Mouse (Mus musculus): ENCODE results near the gene Fbln2. TPM values are rescaled to one million over a fixed set of nuclear protein-coding genes. Genes with fewer than 3 reads are reported as not detected.

The Fbln2 gene
- polyA plus RNA-seq, 1 experiment, result not detected

DNA sequence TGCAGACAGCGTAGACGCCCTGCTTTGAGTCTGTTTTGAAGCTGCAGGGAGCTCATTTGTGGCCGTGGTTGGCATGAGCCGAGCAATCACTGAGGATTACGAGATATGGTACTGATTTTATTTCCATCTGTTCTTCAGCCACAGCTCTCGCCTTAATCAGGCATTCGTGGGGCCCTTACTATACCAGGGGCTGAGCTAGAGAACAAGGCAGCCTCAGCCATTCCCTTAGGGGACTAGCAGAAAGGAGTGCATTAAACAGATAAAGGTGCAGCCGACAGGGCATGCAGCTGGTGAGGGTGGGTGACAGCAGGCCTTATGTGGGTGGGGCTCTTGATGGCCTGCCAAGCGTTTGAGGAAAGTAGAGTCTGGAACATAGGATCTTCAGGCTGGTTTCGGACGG, 23.8 kb downstream of the Fbln2 start:
- TF ChIP-seq GATA1 (IDR thresholded peaks at IDR 0.05; ENCODE audit: low read length), result no peak

DNA sequence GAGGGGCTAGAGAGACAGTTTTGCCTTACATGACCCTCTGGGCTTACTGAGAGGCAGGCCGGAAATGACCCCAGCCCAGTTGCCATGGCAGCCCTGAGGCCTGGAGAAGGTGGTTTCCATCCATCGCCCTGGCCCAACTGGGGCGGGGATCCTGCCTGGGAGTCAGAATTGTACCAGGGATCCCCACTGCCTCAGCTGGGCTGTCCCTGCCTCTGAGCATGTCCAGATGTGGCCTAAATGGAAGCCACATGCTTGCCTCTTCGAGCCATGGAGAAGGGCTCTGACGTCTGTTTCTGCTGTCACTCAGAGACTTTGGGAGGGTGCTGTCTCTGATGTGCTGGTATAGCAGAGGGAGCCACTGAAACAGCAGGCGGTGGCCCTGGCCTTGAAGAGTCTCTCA, 24.2 kb downstream of the Fbln2 start:
- TF ChIP-seq GATA1 (IDR thresholded peaks at IDR 0.05; ENCODE audit: low read length), result no peak

DNA sequence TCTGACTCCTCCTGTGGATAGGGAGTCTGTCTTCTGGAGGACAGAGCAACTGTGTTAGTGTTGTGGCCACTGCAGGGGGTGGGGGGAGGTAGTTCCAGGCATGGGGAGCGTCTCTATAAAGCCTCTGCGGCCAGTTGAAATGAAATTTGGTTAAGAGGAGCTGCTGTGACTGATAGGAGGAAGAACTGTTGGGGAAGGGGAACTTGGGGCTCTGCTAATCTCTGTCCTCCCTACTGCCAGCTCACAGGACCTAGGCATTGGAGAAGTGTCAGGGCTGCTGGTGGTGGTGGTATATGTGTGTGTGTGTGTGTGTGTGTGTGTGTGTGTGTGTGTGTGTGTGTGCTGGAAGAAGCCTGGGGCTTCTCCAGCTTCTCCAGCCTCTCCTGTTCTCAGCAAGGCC, 25.0 kb downstream of the Fbln2 start:
- TF ChIP-seq GATA1 (IDR thresholded peaks at IDR 0.05; ENCODE audit: low read length), result no peak

DNA sequence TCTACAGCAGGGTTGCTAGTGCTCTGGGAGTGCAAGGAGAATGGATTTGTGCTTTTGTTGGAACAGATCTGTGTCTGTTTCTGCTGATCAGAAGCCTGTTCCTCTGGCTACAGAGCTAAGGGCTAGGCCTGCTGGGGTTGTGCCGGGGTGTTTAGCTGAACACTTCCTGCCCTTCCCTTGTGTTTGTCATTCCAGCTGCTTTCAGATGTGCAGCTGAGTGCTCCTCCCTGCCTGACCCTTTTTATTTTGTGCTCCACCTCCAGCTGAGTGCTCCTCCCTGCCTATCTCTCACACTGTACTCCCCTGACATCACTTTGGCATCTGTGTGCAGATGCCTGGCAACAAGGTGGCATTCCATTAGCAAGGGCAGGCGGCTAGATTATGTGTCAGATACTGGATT, 28.3 kb downstream of the Fbln2 start:
- no peak for TF ChIP-seq GATA1 (IDR thresholded peaks at IDR 0.05; ENCODE audit: low read length)

DNA sequence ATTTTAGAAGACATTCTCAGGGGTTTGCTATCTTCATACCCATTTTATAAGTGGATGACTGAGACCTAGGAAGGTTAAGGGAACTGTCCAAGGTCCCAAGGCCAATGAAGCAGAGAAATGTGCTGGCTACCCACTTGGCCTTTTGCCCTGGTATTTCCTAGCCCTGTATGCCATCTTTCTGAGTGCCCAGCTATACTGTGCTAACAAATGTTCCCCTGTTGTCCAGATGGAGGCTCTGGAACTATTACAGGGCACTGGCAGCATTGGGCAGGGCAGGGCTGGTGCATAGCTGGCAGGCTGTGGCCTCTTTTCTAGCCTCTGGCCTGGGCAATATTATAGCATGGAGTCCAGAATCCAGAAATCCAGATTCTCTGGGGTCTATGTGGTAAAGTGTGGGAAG, 28.7 kb downstream of the Fbln2 start:
- no peak for TF ChIP-seq GATA1 (IDR thresholded peaks at IDR 0.05; ENCODE audit: low read length)

DNA sequence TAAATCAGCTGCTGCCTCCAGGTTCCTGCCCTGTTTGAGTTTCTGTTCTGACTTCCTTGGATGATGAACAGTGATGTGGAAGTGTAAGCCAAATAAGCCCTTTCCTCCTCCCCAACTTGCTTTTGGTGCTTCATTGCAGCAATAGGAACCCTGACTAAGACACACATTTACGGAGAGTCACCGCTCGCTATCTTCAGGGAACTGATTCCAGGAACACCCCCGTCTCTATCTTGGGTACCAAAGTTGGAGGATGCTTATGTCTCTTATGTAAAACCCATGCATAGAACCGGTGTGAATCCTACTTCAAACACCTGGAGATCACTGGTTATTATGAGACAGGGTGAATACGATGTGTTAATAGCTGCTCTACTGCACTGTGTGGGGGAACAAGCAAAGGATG, 31.1 kb downstream of the Fbln2 start:
- no peak for TF ChIP-seq GATA1 (IDR thresholded peaks at IDR 0.05; ENCODE audit: low read length)

DNA sequence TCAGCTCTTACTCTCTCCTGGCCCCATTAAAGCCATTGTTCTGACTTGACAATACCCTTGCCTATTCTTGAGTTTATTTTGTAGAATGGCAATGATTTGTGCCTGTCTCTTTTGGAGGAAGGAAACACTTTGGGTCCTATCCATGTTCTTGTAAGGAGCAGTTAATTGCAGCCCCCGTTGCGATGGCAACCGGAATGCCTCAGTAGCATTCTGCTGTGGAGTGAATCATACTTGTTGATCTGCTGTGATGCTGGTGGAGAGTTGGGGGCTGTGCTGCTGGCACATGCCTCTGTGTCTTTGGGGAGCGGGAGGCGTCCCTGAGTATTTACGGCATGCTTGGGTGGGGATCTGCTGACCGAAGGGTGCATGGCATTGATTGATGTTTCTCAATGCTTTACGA, 32.1 kb downstream of the Fbln2 start:
- no peak for TF ChIP-seq GATA1 (IDR thresholded peaks at IDR 0.05; ENCODE audit: low read length)

DNA sequence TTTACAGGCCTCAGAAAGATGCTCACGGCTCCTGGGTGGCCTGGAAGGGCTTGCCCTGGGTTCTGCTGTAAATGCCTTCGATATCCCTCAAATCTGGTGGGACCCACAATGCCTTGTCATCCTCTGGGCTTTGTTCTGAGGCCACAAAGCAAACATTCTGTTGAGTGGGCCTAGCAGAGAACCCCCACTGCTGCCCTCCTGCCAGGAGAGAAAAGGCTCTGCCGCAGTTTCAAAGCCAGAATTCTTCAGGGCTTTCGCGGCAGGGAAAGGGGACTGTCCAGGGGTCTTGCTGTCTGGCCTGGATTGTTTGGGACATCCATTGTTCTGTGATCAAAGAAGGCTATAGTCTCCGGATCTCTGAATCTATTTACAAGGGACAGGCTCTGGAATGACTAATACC, 33.1 kb downstream of the Fbln2 start:
- TF ChIP-seq GATA1 (IDR thresholded peaks at IDR 0.05; ENCODE audit: low read length), result no peak

DNA sequence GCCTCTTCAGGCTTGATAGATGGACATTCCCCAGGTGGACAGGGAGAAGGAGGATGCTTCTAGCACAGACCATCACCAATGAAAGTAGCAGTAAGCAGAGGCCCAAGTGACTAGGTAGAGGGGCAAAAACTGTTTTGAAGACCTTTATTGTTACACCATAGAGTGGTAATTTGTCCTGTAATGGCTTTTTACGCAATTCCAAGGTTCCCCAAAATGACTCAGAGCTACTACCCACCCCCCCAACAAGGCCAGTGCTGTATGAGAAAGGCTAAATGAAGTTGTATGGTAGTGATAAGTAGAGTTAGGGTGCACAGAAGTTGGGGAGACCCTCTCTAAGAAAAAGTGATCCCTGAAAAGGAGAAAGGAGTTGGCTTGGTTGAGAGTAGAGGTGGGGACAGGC, 35.1 kb downstream of the Fbln2 start:
- no peak for TF ChIP-seq GATA1 (IDR thresholded peaks at IDR 0.05; ENCODE audit: low read length)

DNA sequence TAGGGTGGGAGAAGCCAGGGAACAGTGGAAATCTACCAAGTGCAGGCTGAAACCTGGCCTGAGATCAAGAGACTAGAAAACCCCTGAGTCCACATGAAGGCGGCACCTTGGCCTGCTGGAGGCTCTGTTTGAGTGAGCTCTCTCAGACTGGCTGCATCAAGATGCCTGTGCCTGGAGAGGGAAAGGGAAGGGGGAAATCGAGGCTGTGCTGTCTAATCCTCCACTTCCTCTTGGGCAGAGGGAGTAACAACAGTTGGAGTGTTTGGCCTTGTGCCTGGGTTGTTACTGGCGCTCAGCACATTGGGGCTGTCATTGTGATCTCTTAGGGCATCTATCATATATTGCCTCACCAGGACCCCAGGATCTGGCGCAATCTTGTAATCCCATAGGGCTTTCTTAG, 36.4 kb downstream of the Fbln2 start:
- TF ChIP-seq GATA1 (IDR thresholded peaks at IDR 0.05; ENCODE audit: low read length), result no peak

DNA sequence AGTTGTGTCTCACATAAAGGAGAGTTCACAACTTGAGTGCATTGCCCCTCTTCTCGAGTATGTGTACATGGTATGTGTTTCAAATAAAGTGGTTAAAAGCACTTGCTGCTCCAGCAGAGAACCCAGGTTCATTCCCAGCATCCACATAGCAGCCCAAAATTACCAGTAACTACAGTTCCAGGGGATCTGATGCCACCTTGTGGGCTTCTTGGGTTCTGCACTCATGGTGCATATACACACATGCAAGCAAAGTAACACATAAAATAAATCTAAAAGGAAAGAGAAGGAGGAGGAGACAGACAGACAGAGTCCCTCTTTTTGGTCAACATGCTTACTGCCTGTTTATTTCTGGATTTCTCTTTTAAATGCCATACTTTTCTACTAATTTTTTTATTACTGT, 37.5 kb downstream of the Fbln2 start:
- no peak for TF ChIP-seq GATA1 (IDR thresholded peaks at IDR 0.05; ENCODE audit: low read length)

DNA sequence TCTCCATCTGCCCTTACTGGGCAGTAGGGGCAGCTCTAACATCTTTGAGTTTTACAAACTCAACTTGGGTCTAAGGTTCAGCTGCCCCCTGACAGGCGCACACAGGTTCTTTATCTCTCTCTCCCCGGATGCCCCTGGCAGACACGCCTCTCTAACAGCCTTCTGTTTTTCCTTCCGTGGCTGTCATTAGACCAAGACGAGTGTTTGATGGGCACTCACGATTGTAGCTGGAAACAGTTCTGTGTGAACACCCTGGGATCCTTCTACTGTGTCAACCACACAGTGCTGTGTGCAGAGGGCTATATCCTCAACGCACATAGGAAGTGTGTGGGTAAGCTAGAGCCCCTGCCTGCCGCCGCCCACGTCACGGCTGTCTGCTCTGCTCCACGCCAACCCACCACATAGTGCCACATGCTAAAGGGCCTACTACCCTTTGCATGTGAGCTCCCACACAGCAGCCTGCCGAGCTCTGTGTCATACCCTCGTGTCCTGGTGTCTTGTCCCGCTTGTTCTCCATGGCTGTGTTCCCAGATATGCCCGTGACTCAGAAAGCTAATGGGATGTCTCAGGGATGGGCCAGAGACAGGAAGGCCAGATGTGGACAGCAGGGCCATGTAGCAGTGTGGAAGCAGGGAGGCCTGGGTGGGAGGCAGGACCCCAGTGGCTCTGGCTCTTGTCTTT, 47.3 kb downstream of the Fbln2 start:
- TF ChIP-seq GATA1 (IDR thresholded peaks at IDR 0.05; ENCODE audit: low read length), result no peak

DNA sequence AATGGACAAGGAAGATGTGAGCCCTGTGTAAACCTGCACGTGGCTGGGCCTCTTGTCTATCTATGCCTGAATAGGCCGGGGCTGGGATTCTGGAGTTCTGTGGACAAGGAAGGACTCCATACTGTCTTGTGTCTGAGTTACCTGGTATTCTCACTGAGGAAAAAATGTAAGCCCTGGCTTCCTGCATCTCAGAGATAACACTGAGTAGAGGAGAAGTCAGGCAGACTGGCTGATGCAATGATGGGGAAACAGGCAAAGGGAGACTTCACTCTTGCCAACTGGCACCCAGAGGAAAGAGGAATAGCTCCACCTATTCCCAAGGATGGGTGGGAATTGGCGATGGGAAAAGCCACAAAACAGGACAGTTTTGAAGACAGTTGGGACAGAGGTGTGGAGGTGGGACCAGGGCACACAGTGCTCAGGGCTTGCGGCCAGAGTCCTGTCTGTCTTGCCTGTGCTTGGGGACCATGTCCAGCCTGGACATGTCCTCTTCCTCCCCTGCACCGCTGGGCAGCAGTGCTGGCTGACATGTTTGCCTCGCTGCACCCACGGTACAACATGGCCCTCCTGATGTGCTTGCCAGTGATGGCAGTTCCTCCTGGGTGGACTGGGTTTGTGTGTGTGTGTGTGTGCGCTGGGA, 48.2 kb downstream of the Fbln2 start:
- TF ChIP-seq GATA1 (IDR thresholded peaks at IDR 0.05; ENCODE audit: low read length), result no peak

DNA sequence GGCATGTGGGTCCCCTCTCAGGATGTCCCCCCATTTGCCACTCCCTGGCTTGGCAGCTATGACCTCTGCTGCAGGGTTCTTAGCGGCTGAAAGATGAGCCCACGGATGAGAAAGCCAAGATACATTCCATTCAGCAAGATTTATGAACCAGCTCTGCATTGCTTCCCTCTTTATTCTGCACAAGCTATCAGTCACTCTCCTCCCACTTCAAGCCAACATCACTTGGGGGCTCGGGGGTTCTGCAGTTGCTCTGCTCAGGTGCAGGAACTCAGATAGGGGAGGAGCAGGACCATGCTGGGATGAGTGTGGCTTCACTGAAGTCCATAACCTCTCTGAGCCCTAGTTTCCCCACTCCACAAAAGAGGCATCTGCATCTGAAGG, 48.7 kb downstream of the Fbln2 start:
- TF ChIP-seq GATA1 (IDR thresholded peaks at IDR 0.05; ENCODE audit: low read length), result no peak

DNA sequence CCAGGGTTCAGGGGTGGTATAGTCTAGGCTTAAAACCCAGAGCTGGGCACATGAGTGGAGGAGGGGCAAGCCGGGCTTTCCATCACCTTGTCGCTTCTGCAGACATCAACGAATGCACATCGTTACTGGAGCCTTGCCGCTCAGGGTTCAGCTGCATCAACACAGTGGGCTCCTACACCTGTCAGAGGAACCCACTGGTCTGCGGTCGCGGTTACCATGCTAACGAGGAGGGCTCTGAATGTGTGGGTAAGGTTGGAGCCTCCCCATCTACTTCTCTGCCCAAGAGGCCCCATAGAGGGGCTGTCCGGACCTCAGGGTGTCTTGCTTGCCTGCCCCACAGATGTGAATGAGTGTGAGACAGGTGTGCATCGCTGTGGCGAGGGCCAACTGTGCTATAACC, 53.4 kb downstream of the Fbln2 start:
- TF ChIP-seq GATA1 (IDR thresholded peaks at IDR 0.05; ENCODE audit: low read length), result no peak

DNA sequence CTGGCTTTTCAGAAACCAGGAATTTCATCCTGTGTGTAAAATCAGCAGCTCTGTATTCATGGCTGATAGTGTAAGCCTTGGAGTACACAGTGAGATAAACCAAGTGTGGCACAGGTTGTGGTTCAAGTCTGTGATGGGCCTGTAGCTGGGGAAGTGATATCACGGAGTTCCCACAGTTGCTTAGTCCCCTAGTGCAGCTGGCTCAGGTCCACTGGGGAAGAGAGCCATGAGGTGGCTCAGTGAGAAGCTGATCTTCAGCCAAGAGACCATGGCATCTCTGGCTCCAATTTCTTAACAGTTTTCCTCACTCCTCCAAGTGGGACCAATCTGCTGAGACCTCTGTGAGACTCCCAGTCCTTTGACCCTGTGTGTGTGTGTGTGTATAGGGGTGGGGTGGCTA, 54.4 kb downstream of the Fbln2 start:
- TF ChIP-seq GATA1 (IDR thresholded peaks at IDR 0.05; ENCODE audit: low read length), result no peak

DNA sequence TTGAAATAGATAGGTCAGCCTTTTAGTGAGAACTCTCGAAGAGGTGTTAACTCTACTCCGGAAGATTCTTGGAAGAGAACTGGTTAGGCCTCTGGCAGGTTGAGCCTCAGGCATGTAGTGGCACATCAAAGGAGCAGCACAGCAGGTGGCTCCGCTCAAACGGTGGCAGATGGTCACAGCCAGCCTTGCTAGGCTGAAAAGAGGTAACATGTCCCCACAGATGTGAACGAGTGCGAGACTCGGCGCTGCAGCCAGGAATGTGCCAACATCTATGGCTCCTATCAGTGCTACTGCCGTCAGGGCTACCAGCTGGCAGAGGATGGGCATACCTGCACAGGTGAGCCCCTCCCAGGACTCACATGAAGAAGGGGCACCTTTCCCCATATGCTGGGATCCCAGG, 56.1 kb downstream of the Fbln2 start:
- TF ChIP-seq GATA1 (IDR thresholded peaks at IDR 0.05; ENCODE audit: low read length), result no peak

DNA sequence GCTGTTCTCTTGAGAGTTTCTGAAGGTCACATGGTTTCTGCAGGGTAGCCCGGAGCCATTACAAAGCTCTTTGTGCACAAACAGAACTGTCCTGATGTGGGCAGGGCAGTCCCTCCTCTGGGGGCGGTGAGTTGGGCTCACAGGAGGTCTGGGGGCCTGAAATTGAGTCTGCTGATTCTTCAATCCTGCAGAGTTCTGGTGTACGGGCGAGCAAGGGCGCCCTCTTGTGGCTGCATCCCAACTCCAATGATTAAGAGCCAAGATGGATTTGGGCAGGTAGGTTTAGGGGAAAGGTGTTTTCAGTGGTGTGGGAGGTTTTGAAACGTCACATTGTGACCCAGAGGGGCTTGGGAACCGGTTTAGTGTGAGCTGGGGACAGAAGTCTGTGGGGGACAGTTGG, 65.3 kb downstream of the Fbln2 start:
- TF ChIP-seq GATA1 (IDR thresholded peaks at IDR 0.05; ENCODE audit: low read length), result no peak
